Mouse (Mus musculus): ENCODE data around the gene Pdlim5. TPM values are rescaled to one million over a fixed set of nuclear protein-coding genes. Genes with fewer than 3 reads are reported as not detected.

The Pdlim5 gene
- polyA plus RNA-seq, 1 experiment: 45.2 TPM

DNA sequence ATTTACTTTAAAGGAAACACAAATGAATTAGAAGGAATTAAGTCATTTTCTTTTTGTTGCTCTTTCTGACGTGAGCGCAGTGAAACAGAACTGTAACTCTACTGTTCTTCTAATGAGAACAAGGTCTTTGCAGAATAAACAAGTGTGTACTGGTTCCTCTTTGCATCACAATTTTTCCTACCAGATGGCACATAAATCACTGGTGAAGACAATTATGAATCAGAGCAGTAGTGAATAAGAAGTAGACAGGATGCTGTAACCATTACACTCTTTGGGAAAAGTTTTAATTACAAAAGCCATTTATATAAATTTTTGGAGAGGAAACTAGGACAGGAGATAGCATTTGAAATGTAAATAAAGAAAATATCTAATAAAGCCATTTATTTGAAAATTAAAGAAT lies 51.7 kb downstream of the Pdlim5 start:
- Histone ChIP-seq H3K27ac (ENCODE audit: insufficient read depth, low read length) (no peak overlapping the region), H3K36me3 (ENCODE audit: control insufficient read depth, insufficient read depth, low read length, poor library complexity, severe bottlenecking) (no peaks in the 10 kb centered on the region), H3K9me3 (replicated peaks; ENCODE audit: control insufficient read depth, insufficient read depth, low read length, poor library complexity, severe bottlenecking) (0 out of 2 replicates have a peak, but pooled peaks cover 2% of the 10 kb centered on the region), H3K4me3 (ENCODE audit: low read depth, low read length) (no peak overlapping the region), H3K27me3 (ENCODE audit: control insufficient read depth, insufficient read depth, low read length, poor library complexity, severe bottlenecking) (no peaks in the 10 kb centered on the region), H3K9ac (ENCODE audit: low read depth, poor library complexity, severe bottlenecking) (no peak overlapping the region), H3K4me1 (ENCODE audit: control insufficient read depth, insufficient read depth, low read length) (no peaks in the 10 kb centered on the region)
- TF ChIP-seq CTCF (IDR thresholded peaks at IDR 0.05; ENCODE audit: low read depth, low read length) (no peak), EP300 (IDR thresholded peaks at IDR 0.05; ENCODE audit: insufficient read depth, low read depth, low read length) (no peak), POLR2A (IDR thresholded peaks at IDR 0.05; ENCODE audit: insufficient read depth, low read length) (no peak)

DNA sequence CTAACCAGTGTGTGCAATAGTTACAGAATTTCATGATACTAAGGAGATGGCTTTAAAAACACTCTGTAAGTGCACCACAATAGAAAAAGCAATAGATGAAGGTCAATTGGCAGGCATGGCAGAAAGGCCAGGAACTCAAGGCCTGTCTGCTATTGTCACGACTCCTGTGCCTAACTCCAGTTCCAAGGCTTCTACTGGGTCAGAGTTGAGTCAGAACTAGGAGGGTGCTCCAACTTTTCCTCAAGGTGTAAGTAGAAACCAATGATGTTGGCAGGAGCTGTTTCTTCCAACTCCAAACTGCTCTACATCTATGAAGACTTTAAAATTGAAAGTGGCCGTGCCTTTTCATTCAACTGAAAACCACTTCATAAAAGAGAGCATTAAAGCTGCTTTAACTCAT lies 54.8 kb downstream of the Pdlim5 start:
- no peak overlapping the region for H3K9ac ChIP-seq (ENCODE audit: low read depth, poor library complexity, severe bottlenecking)
- no peaks in the 10 kb centered on the region for H3K9me3 ChIP-seq (replicated peaks; ENCODE audit: control insufficient read depth, insufficient read depth, low read length, poor library complexity, severe bottlenecking)
- H3K27ac ChIP-seq (ENCODE audit: insufficient read depth, low read length): no peak overlapping the region
- no peak overlapping the region for H3K4me3 ChIP-seq (ENCODE audit: low read depth, low read length)
- TF ChIP-seq POLR2A (IDR thresholded peaks at IDR 0.05; ENCODE audit: insufficient read depth, low read length) (no peak), EP300 (IDR thresholded peaks at IDR 0.05; ENCODE audit: insufficient read depth, low read depth, low read length) (no peak)
- no peaks in the 10 kb centered on the region for H3K27me3 ChIP-seq (ENCODE audit: control insufficient read depth, insufficient read depth, low read length, poor library complexity, severe bottlenecking)
- H3K4me1 ChIP-seq (ENCODE audit: control insufficient read depth, insufficient read depth, low read length): no peaks in the 10 kb centered on the region
- H3K36me3 ChIP-seq (ENCODE audit: control insufficient read depth, insufficient read depth, low read length, poor library complexity, severe bottlenecking): no peaks in the 10 kb centered on the region

- Histone ChIP-seq H3K27ac (ENCODE audit: insufficient read depth, low read length) (no peak overlapping the region), H3K9me3 (replicated peaks; ENCODE audit: control insufficient read depth, insufficient read depth, low read length, poor library complexity, severe bottlenecking) (no peaks in the 10 kb centered on the region), H3K4me1 (ENCODE audit: control insufficient read depth, insufficient read depth, low read length) (no peaks in the 10 kb centered on the region), H3K36me3 (ENCODE audit: control insufficient read depth, insufficient read depth, low read length, poor library complexity, severe bottlenecking) (no peaks in the 10 kb centered on the region), H3K27me3 (ENCODE audit: control insufficient read depth, insufficient read depth, low read length, poor library complexity, severe bottlenecking) (no peaks in the 10 kb centered on the region), H3K9ac (ENCODE audit: low read depth, poor library complexity, severe bottlenecking) (no peak overlapping the region), H3K4me3 (ENCODE audit: low read depth, low read length) (no peak overlapping the region)
- TF ChIP-seq POLR2A (IDR thresholded peaks at IDR 0.05; ENCODE audit: insufficient read depth, low read length) (no peak), CTCF (IDR thresholded peaks at IDR 0.05; ENCODE audit: low read depth, low read length) (no peak), EP300 (IDR thresholded peaks at IDR 0.05; ENCODE audit: insufficient read depth, low read depth, low read length) (no peak)
These were observed 55.9 kb downstream of the Pdlim5 start for GRCm38 (mm10) chr3:142339440-142340251.

- no peak overlapping the region for H3K9ac ChIP-seq (ENCODE audit: low read depth, poor library complexity, severe bottlenecking)
- TF ChIP-seq CTCF (IDR thresholded peaks at IDR 0.05; ENCODE audit: low read depth, low read length): no peak
- no peak for TF ChIP-seq POLR2A (IDR thresholded peaks at IDR 0.05; ENCODE audit: insufficient read depth, low read length)
- TF ChIP-seq EP300 (IDR thresholded peaks at IDR 0.05; ENCODE audit: insufficient read depth, low read depth, low read length): no peak
These were observed 57.4 kb downstream of the Pdlim5 start for GRCm38 (mm10) chr3:142338058-142338457.

GRCm38 (mm10) chr3:142334496-142334895 lies 61.0 kb downstream of the Pdlim5 start:
- no peak overlapping the region for H3K4me3 ChIP-seq (ENCODE audit: low read depth, low read length)
- no peak for TF ChIP-seq CTCF (IDR thresholded peaks at IDR 0.05; ENCODE audit: low read depth, low read length)
- no peak for TF ChIP-seq POLR2A (IDR thresholded peaks at IDR 0.05; ENCODE audit: insufficient read depth, low read length)
- no peak for TF ChIP-seq EP300 (IDR thresholded peaks at IDR 0.05; ENCODE audit: insufficient read depth, low read depth, low read length)
- no peaks in the 10 kb centered on the region for H3K36me3 ChIP-seq (ENCODE audit: control insufficient read depth, insufficient read depth, low read length, poor library complexity, severe bottlenecking)
- H3K27me3 ChIP-seq (ENCODE audit: control insufficient read depth, insufficient read depth, low read length, poor library complexity, severe bottlenecking): no peaks in the 10 kb centered on the region
- H3K9me3 ChIP-seq (replicated peaks; ENCODE audit: control insufficient read depth, insufficient read depth, low read length, poor library complexity, severe bottlenecking): no peaks in the 10 kb centered on the region
- H3K27ac ChIP-seq (ENCODE audit: insufficient read depth, low read length): no peak overlapping the region
- H3K4me1 ChIP-seq (ENCODE audit: control insufficient read depth, insufficient read depth, low read length): no peaks in the 10 kb centered on the region
- no peak overlapping the region for H3K9ac ChIP-seq (ENCODE audit: low read depth, poor library complexity, severe bottlenecking)

More at GRCm38 (mm10) chr3:142338058-142338457, 57.4 kb downstream of the Pdlim5 start:
- Histone ChIP-seq H3K9me3 (replicated peaks; ENCODE audit: control insufficient read depth, insufficient read depth, low read length, poor library complexity, severe bottlenecking) (no peaks in the 10 kb centered on the region), H3K36me3 (ENCODE audit: control insufficient read depth, insufficient read depth, low read length, poor library complexity, severe bottlenecking) (no peaks in the 10 kb centered on the region), H3K27ac (ENCODE audit: insufficient read depth, low read length) (no peak overlapping the region), H3K27me3 (ENCODE audit: control insufficient read depth, insufficient read depth, low read length, poor library complexity, severe bottlenecking) (no peaks in the 10 kb centered on the region), H3K4me1 (ENCODE audit: control insufficient read depth, insufficient read depth, low read length) (no peaks in the 10 kb centered on the region), H3K4me3 (ENCODE audit: low read depth, low read length) (no peak overlapping the region)

DNA sequence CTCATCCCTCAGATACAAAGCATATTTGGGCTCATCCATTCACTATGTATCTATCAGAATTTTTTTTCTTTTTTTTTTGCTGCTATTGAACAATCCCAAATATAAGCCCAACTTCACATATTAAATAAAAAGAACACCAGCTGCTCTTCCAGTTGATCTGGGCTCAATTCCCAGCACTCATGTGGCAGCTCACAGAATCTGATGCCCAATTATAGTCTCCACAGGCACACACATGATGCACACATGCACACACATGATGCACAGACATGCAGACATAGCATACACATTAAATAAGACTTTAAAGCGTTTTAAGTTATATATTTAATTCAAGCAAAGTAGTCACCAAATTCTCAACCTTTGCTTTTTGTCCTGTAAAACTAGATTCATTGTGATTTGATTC lies 62.0 kb downstream of the Pdlim5 start:
- TF ChIP-seq CTCF (IDR thresholded peaks at IDR 0.05; ENCODE audit: low read depth, low read length): no peak
- no peak for TF ChIP-seq POLR2A (IDR thresholded peaks at IDR 0.05; ENCODE audit: insufficient read depth, low read length)
- no peak for TF ChIP-seq EP300 (IDR thresholded peaks at IDR 0.05; ENCODE audit: insufficient read depth, low read depth, low read length)
- Histone ChIP-seq H3K4me1 (ENCODE audit: control insufficient read depth, insufficient read depth, low read length) (no peaks in the 10 kb centered on the region), H3K27me3 (ENCODE audit: control insufficient read depth, insufficient read depth, low read length, poor library complexity, severe bottlenecking) (no peaks in the 10 kb centered on the region), H3K9ac (ENCODE audit: low read depth, poor library complexity, severe bottlenecking) (no peak overlapping the region), H3K27ac (ENCODE audit: insufficient read depth, low read length) (no peak overlapping the region), H3K9me3 (replicated peaks; ENCODE audit: control insufficient read depth, insufficient read depth, low read length, poor library complexity, severe bottlenecking) (no peaks in the 10 kb centered on the region), H3K4me3 (ENCODE audit: low read depth, low read length) (no peak overlapping the region), H3K36me3 (ENCODE audit: control insufficient read depth, insufficient read depth, low read length, poor library complexity, severe bottlenecking) (no peaks in the 10 kb centered on the region)

Data from ES-Bruce4 (cell line).